Mouse (Mus musculus) intestine, embryonic 14.5 days (tissue): ENCODE data around the gene H2-M5. TPM values are rescaled to one million over a fixed set of nuclear protein-coding genes. Genes with fewer than 3 reads are reported as not detected.

ENCODE experiments used
- ATAC-seq: fragments of 200-750 bp; cut with Nextera tagmentation; replicated peaks from 2 replicates; pipeline ENCODE4 v1.8.0; 2017; ENCODE audit warnings: low read depth, moderate number of reproducible peaks, moderate TSS enrichment, moderate library complexity; ENCODE audit not compliant: low FRiP score, low TSS enrichment
- DNase-seq: peaks from one replicate; pipeline ENCODE4 v3.0.0-alpha.2; 2018; ENCODE audit warnings: low spot score
- H3K27ac ChIP-seq: fragments of 300-500 bp; sonication (generic); 2 replicates; pipeline ENCODE4 v1.5.1; 2014; ENCODE audit warnings: low read depth, mild to moderate bottlenecking, control low read depth
- H3K27me3 ChIP-seq: fragments of 300-500 bp; sonication (generic); replicated peaks from 2 replicates; pipeline ENCODE4 v1.6.1; 2014; ENCODE audit warnings: low read length, control low read depth; ENCODE audit not compliant: control insufficient read depth, insufficient read depth
- H3K36me3 ChIP-seq: fragments of 300-500 bp; sonication (generic); 2 replicates; pipeline ENCODE4 v1.6.1; 2014; ENCODE audit warnings: low read length, control low read depth; ENCODE audit not compliant: control insufficient read depth, insufficient read depth
- H3K4me1 ChIP-seq: fragments of 300-500 bp; sonication (generic); replicated peaks from 2 replicates; pipeline ENCODE4 v1.6.1; 2014; ENCODE audit warnings: low read length, control low read depth, mixed read lengths; ENCODE audit not compliant: control insufficient read depth, insufficient read depth
- H3K4me2 ChIP-seq: fragments of 300-500 bp; sonication (generic); 2 replicates; pipeline ENCODE4 v1.6.1; 2014; ENCODE audit warnings: low read length
- H3K4me3 ChIP-seq: fragments of 300-500 bp; sonication (generic); 2 replicates; pipeline ENCODE4 v1.5.1; 2014; ENCODE audit warnings: low read depth, low read length, control low read depth, mixed read lengths
- H3K9ac ChIP-seq: fragments of 300-500 bp; sonication (generic); 2 replicates; pipeline ENCODE4 v1.6.1; 2014; ENCODE audit warnings: mild to moderate bottlenecking, low read length
- H3K9me3 ChIP-seq: fragments of 300-500 bp; sonication (generic); 2 replicates; pipeline ENCODE4 v1.6.1; 2016; ENCODE audit warnings: low read length, control low read depth; ENCODE audit not compliant: control insufficient read depth
- WGBS: fragments of 180-500 bp; shearing (Covaris S2); extraction: QIAGEN DNeasy Blood & Tissue Kit; methylation state at CpG from one replicate; pipeline ENCODE4 v1.1.7; 2014; 5-methylcytosine and 5-hydroxymethylcytosine counted together
- polyA plus RNA-seq: library from polyadenylated mRNA; unstranded; fragments of >200 nt; fragmentation: Nextera tagmentation; extraction: Ambion mirVana; gene quantifications from 2 replicates; pipeline ENCODE4 v1.2.1, GENCODE M21; 2014

H2-M5 gene
- polyA plus RNA-seq, 1 experiment from 2014 or later, result 0.16 TPM

- no peaks in the 10 kb centered on the region for H3K9me3 ChIP-seq
- no peaks in the 10 kb centered on the region for H3K4me1 ChIP-seq
- no peak for ATAC-seq
- H3K4me2 ChIP-seq, result no peak overlapping the region
- H3K27ac ChIP-seq, result no peak overlapping the region
- WGBS, result 74% methylated on average over 1 of the region's 1 CpGs
- H3K27me3 ChIP-seq, result no peaks in the 10 kb centered on the region
- no peaks in the 10 kb centered on the region for H3K36me3 ChIP-seq
- no peak overlapping the region for H3K9ac ChIP-seq
- DNase-seq, result no peak
- H3K4me3 ChIP-seq, result no peak overlapping the region
Measured at GRCm38 (mm10) chr17:36966875-36967274, 22.5 kb downstream of the H2-M5 start.

DNA sequence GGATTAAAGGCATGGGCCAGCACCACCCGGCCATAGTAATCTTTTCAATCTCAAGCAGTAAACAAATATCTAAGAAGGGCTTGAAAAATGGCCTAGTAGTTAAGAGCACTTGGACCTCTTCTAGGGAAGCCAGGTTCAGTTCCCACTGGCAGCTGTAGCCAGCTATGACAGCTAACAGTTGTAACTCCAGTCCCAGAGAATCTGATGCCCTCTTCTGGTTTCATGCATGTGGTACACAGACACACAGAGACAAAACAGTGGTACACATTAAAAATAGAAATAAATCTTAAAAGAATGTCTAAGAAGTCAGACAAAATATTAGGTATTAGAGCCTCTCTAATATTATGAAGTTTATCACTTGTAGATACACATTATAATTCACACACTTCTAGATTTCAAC lies 28.2 kb downstream of the H2-M5 start:
- Histone ChIP-seq H3K9ac (no peak overlapping the region), H3K36me3 (peaks cover 8% of the 10 kb centered on the region; the same call in 1 of the 2 replicates), H3K4me1 (peaks cover 4% of the 10 kb centered on the region), H3K4me2 (no peak overlapping the region), H3K27me3 (no peaks in the 10 kb centered on the region), H3K27ac (no peak overlapping the region), H3K4me3 (no peak overlapping the region), H3K9me3 (no peaks in the 10 kb centered on the region)
- no peak for DNase-seq
- 54% methylated on average over 1 of the region's 1 CpGs for WGBS
- no peak for ATAC-seq

GRCm38 (mm10) chr17:36958884-36959283 lies 30.5 kb downstream of the H2-M5 start:
- H3K4me1 ChIP-seq, result peaks cover 4% of the 10 kb centered on the region
- WGBS, result 10% methylated on average over 12 of the region's 12 CpGs
- no peaks in the 10 kb centered on the region for H3K9me3 ChIP-seq
- no peaks in the 10 kb centered on the region for H3K27me3 ChIP-seq
- H3K27ac ChIP-seq, result peak overlapping the region; percentile 75
- H3K4me2 ChIP-seq, result peak overlapping the region; percentile 86
- H3K36me3 ChIP-seq, result peaks cover 24% of the 10 kb centered on the region; the same call in 1 of the 2 replicates
- peak overlapping the region; percentile 67 for H3K9ac ChIP-seq
- DNase-seq (no peak), ATAC-seq (no peak; the same call in 1 of the 2 replicates)
- H3K4me3 ChIP-seq, result peak overlapping the region; percentile 77

DNA sequence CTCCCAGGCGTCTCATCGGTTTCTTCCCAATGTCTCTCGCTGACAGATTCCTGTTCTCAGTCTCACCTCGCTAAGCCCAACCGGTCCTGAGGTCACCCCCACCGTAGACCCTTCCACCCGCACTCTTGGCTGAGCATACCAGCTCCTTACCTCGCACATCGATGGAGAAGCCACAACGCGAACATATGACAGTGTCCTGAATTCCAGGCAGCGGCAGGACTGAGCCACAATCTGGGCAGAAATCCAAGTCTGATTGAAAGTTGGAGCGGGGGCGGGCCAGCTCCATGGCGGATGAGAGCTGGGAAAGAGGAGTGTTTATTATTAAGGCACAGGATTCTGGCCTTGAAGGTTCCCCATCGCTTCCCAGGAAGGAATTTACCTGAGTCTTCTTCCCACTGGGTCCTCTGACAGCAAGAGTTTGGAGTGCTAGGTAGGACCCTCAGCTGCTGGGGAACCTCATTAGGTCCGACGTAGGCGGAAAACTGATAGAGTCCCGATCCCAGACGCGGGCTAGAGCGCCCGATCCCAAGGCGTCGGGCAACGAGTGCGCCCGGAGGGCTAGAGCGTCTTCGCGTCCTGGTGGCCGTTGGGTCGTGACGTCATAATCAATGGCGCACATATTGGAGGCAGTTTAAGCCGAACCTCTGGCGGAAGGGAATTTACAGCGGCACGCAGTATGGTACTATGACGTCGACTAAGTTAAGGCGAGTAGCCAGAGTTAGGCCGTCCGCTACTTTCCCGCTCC lies 31.2 kb downstream of the H2-M5 start, which contains the start of the genes Znrd1 and Znrd1as:
Gene Znrd1 (minus strand): TSS at position 561 of the 745 bp plus-strand sequence.
Gene Znrd1as (plus strand): TSS at position 594 of the 745 bp plus-strand sequence.
- peak within 1 kb of the TSS; percentile 77 for H3K4me3 ChIP-seq
- H3K27ac ChIP-seq, result peak within 1 kb of the TSS; percentile 75
- WGBS, result under 1% methylated on average over 46 of the region's 46 CpGs
- H3K27me3 ChIP-seq, result no peaks in the 10 kb centered on the region
- peak; percentile 99 for ATAC-seq
- no peaks in the 10 kb centered on the region for H3K9me3 ChIP-seq
- peaks cover 28% of the 10 kb centered on the region; the same call in 1 of the 2 replicates for H3K36me3 ChIP-seq
- peak; percentile 97 for DNase-seq
- peak within 1 kb of the TSS; percentile 86 for H3K4me2 ChIP-seq
- H3K9ac ChIP-seq, result peak within 1 kb of the TSS; percentile 67
- H3K4me1 ChIP-seq, result peaks cover 4% of the 10 kb centered on the region

DNA sequence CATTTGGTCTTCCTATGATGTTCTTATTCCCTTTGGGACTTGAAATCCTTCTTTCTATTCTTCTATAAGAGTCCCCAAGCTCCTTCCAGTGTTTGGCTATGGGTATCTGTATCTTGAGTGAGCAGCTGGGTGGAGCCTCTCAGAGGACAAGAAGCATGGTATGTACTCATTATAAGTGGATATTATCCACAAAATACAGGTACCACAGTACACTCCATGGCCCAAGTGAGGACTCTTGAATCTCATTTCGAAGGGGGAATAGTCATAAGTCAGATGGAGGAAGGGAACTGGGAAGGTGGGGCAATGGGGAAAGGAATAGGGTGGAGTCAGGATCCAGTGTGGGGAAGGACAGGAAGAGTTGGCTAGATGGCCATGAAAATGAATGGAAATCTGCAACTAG lies 36.3 kb downstream of the H2-M5 start:
- Histone ChIP-seq H3K27ac (no peak overlapping the region), H3K27me3 (no peaks in the 10 kb centered on the region), H3K4me1 (peaks cover 13% of the 10 kb centered on the region), H3K4me3 (no peak overlapping the region), H3K4me2 (no peak overlapping the region), H3K9me3 (no peaks in the 10 kb centered on the region), H3K36me3 (peaks cover 41% of the 10 kb centered on the region), H3K9ac (no peak overlapping the region)
- ATAC-seq (no peak), DNase-seq (no peak)
- 86% methylated on average over 1 of the region's 1 CpGs for WGBS

DNA sequence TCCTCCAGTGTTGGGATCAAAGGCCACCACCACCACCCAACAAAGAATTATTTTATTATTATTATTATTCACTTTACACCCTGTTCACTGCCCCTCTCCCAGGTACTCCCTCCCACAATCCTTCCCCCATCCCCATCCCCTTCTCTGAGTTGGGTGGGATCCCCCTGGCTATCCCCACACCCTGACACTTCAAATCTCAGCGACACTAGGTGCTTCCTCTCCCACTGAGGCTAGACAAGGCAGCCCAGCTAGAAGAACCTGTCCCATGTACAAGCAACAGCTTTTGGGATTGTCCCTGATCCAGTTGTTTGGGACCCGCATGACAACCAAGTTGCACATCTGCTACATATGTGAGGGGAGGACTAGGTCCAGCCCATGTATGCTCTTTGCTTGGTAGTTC lies 36.7 kb downstream of the H2-M5 start:
- Histone ChIP-seq H3K27ac (no peak overlapping the region), H3K9ac (no peak overlapping the region), H3K4me1 (peaks cover 14% of the 10 kb centered on the region), H3K9me3 (no peaks in the 10 kb centered on the region), H3K27me3 (no peaks in the 10 kb centered on the region), H3K4me3 (no peak overlapping the region), H3K36me3 (peaks cover 41% of the 10 kb centered on the region), H3K4me2 (no peak overlapping the region)
- 84% methylated on average over 2 of the region's 2 CpGs for WGBS
- no peak for ATAC-seq
- DNase-seq, result no peak

DNA sequence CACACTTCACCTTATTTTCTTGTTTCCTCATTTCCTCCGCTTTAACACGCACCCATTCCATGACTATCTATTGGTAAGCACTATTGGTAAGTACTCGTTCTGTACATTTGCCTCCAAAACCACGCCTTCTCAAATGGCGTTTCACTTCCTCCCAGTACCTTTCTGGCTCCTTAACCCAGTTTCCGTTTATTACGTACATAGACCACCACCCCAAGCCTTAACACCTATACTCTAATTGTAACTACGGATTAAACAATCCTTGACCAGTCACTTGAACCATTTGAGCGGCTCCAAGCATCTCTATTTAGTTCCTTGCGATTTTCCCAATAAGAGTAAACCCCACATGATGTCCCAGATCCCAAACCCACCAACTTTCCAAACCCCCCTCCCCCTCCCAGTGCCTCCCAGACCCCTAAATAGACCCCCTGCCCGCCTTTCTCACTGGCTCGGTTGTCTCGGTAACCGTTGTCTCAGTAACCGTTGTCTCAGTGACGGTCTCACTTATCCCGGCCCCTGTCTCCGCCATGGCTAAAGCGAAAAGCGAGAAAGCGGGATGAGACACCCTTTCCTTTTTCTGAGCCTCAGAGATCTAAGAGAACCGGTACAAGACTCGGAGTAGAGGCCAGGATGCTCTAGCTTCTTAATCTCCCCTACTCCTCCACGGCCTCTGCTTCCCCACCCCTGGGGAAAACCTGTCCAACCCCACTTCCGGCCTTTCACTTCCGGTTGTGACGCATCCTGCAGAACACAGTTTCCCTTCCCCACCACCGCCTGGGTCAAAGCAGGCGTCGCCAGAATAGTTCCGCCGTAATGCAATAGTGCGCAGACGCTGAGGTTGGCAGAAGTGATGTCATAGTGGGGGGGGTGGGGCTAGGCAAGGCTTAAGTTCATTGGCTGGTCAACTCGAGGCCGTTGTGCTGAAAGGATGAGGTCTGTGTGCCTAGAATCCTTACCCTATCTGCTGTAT lies 38.1 kb downstream of the H2-M5 start, which contains the start of gene Ppp1r11:
Gene Ppp1r11 (minus strand): TSS at position 761 of the 967 bp plus-strand sequence.
- peak within 1 kb of the TSS; percentile 72 for H3K4me3 ChIP-seq
- peak within 1 kb of the TSS; percentile 36; the same call in 1 of the 2 replicates for H3K27ac ChIP-seq
- H3K4me2 ChIP-seq, result peak within 1 kb of the TSS; percentile 85
- peak; percentile 94 for DNase-seq
- peak; percentile 94 for ATAC-seq
- H3K27me3 ChIP-seq, result 0 out of 2 replicates have a peak, but pooled peaks cover 4% of the 10 kb centered on the region
- peaks cover 34% of the 10 kb centered on the region for H3K36me3 ChIP-seq
- peaks cover 14% of the 10 kb centered on the region for H3K4me1 ChIP-seq
- H3K9ac ChIP-seq, result peak within 1 kb of the TSS; percentile 66
- WGBS, result 3% methylated on average over 36 of the region's 36 CpGs
- H3K9me3 ChIP-seq, result no peaks in the 10 kb centered on the region

DNA sequence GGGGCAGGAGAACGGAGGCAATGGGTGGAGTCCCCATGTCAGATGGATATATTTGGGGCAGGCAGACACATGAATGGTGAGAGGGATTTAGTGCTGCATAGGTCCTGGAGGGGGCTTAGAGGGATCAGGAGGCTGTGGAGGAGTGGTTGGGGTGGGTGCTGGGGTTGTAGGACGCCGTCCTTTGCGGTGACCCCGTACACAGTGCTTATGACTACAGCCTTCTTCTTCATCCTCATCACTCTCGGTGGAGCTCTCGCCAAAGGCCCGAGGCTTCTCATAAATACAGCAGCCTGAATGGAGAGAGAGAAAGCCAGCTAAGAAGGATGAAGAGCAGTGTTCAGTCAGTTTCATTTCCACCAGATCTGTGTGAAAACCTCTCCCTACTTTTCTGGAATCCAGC lies 40.1 kb downstream of the H2-M5 start:
- peaks cover 14% of the 10 kb centered on the region for H3K4me1 ChIP-seq
- no peak overlapping the region for H3K4me2 ChIP-seq
- no peak overlapping the region for H3K27ac ChIP-seq
- no peaks in the 10 kb centered on the region for H3K9me3 ChIP-seq
- WGBS, result 87% methylated on average over 8 of the region's 8 CpGs
- no peak overlapping the region for H3K4me3 ChIP-seq
- H3K27me3 ChIP-seq, result peaks cover 18% of the 10 kb centered on the region
- H3K36me3 ChIP-seq, result peaks cover 19% of the 10 kb centered on the region
- no peak for DNase-seq
- no peak overlapping the region for H3K9ac ChIP-seq
- no peak for ATAC-seq
